Mouse (Mus musculus): ENCODE measurements around the gene 4930447C04Rik. TPM values are rescaled to one million over a fixed set of nuclear protein-coding genes. Genes with fewer than 3 reads are reported as not detected.

Gene 4930447C04Rik
- 3.5 and 3.6 TPM in 2 replicates for polyA plus RNA-seq (2016; fragmentation: Nextera tagmentation; extraction: Ambion mirVana)

- Histone ChIP-seq H3K4me2 (replicated peaks) (peak within 1 kb of the TSS; percentile 38), H3K4me1 (peaks cover 13% of the 10 kb centered on the region), H3K9me3 (no peaks in the 10 kb centered on the region), H3K9ac (no peak within 1 kb of the TSS), H3K27me3 (replicated peaks) (peaks cover 89% of the 10 kb centered on the region), H3K4me3 (no peak within 1 kb of the TSS), H3K27ac (no peak within 1 kb of the TSS), H3K36me3 (no peaks in the 10 kb centered on the region)
- ATAC-seq (ENCODE audit: low FRiP score, low read depth): no peak
- WGBS: under 1% methylated on average over 39 of the region's 39 CpGs
These were observed at the start of gene 4930447C04Rik for GRCm38 (mm10) chr12:72940071-72940821. 4930447C04Rik (minus strand) TSS chr12:72940774.

DNA sequence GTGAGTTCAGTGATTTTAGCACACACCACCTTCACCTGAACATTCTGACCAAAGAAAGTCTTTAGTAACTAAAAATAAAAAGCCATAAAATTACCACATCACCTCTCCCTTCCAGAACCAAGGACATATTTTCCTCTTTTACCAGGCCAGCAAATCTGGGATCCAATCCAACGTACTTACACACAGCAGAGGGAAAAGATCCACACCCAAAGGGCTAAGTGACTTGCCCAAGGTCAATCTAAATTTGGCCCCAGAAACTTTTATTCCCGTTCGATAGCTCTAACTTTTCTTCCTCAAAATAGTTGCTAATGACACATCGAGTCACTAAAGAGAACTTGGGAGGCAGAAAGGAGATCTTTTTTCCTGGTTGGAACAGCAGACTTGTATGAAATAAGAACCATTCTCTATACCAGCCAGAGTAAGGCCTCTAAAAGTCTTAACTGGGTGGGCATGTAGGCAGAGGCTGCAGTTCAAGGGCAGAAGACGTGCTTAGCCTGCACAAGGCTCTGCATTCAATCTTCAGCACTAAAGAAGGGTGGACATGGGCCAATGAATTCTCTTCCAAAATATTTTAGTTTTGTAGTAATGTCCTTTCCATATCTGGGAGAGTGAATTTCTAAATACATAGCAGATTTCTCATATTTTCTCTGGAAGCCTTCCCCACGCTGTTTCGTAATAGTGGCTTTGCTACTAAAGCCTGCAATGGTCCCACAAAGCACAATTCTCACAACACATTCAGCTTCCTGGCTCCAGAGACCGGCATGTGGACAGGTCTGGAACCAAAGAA lies 42.7 kb upstream of the 4930447C04Rik start:
- Histone ChIP-seq H3K4me3 (no peak overlapping the region), H3K9ac (no peak overlapping the region), H3K27me3 (replicated peaks) (no peaks in the 10 kb centered on the region), H3K27ac (no peak overlapping the region), H3K4me2 (replicated peaks) (no peak overlapping the region), H3K4me1 (no peaks in the 10 kb centered on the region), H3K36me3 (no peaks in the 10 kb centered on the region), H3K9me3 (no peaks in the 10 kb centered on the region)
- no peak for ATAC-seq (ENCODE audit: low FRiP score, low read depth)
- WGBS: 87% methylated on average over 8 of the region's 8 CpGs

DNA sequence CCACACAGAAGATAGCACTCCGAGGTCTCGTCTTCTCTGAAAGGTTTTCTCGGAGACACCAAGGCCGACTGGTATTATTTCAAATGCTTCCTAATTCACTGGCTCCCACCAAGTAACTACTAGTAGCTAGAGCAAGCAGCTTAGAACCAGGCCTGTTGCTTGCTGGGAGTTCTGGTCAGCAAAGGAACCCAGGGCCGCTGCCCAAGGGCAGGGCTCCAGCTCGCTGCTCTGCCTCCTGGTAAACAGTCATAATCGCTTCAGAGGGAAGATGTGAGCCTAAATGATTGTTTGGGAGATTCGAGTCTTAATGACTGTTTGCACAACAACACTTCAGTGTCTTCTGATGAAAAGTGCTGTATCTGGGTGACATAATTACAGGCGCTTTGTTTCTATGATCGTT lies 42.0 kb upstream of the 4930447C04Rik start:
- Histone ChIP-seq H3K4me3 (no peak overlapping the region), H3K36me3 (no peaks in the 10 kb centered on the region), H3K4me1 (no peaks in the 10 kb centered on the region), H3K27ac (no peak overlapping the region), H3K9ac (no peak overlapping the region), H3K27me3 (replicated peaks) (no peaks in the 10 kb centered on the region), H3K4me2 (replicated peaks) (no peak overlapping the region), H3K9me3 (no peaks in the 10 kb centered on the region)
- WGBS: 80% methylated on average over 10 of the region's 10 CpGs
- ATAC-seq (ENCODE audit: low FRiP score, low read depth): no peak

DNA sequence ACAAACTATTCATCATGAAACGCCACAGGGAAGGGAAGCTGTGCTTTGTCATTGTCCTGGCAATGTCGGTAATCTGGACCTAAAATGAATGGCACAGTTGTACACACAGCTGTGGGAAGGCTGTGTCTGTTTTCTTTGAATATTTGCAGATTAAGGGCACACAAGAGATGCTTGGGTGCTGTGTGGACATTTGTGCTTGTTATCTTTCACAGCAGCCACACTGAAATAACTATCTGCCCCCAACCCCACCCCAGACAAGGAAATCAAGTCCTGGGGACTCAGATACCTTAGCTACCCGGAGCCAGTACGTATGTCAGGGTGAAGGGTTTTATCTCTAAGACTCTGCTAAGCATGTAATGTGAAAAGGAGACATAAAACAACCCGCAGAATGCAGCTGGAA lies 38.7 kb upstream of the 4930447C04Rik start:
- no peak for ATAC-seq (ENCODE audit: low FRiP score, low read depth)
- 73% methylated on average over 5 of the region's 5 CpGs for WGBS
- H3K4me3 ChIP-seq: no peak overlapping the region
- H3K4me1 ChIP-seq: no peaks in the 10 kb centered on the region
- H3K9me3 ChIP-seq: no peaks in the 10 kb centered on the region
- no peak overlapping the region for H3K9ac ChIP-seq
- no peaks in the 10 kb centered on the region for H3K36me3 ChIP-seq
- no peak overlapping the region for H3K4me2 ChIP-seq (replicated peaks)
- H3K27ac ChIP-seq: no peak overlapping the region
- peaks cover 5% of the 10 kb centered on the region; the same call in 1 of the 2 replicates for H3K27me3 ChIP-seq (replicated peaks)

DNA sequence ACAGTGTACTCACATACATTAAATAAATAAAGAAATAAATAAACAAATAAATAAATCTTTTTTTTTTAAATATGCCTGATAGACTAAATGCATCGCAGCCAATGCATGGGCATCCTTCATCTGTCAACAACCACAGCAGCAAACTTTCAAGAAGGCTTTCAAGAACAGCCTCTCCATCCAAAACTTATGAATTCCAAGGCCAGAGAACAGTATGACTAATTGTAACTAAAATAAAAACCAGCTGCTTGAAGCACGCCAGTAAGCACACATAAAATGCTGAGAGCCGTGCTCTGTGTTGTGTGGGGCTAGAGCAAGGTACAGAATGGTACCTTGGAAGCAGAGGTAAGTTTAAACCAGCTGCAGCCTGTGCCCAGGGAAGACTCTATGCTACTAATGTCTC lies 37.3 kb upstream of the 4930447C04Rik start:
- Histone ChIP-seq H3K9ac (no peak overlapping the region), H3K27ac (no peak overlapping the region), H3K4me2 (replicated peaks) (no peak overlapping the region), H3K27me3 (replicated peaks) (peaks cover 13% of the 10 kb centered on the region; the same call in 1 of the 2 replicates), H3K4me3 (no peak overlapping the region), H3K4me1 (no peaks in the 10 kb centered on the region), H3K36me3 (no peaks in the 10 kb centered on the region), H3K9me3 (no peaks in the 10 kb centered on the region)
- WGBS: 85% methylated on average over 3 of the region's 3 CpGs
- no peak for ATAC-seq (ENCODE audit: low FRiP score, low read depth)

DNA sequence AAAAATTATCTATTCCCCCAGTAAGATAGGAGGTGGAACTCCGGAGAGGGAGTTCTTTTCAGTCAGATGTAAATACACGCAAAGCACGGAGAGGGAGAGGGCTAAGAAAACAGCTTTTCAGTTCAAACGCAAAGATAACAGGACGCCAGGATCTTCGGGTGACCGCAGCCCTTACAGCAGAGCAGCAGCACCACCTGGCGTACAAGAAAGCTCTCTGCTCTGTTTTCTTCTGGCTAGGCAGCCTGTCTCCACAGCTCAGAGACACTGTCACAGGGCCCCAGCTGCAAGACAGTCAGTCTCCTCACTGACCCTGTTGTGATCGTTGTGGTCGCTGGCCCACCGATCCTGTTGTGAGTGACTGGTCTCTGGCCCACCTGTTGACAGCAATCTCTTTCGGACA lies 36.1 kb upstream of the 4930447C04Rik start:
- Histone ChIP-seq H3K4me2 (replicated peaks) (peak overlapping the region; percentile 49), H3K9ac (no peak overlapping the region), H3K27me3 (replicated peaks) (peaks cover 17% of the 10 kb centered on the region; the same call in 1 of the 2 replicates), H3K9me3 (no peaks in the 10 kb centered on the region), H3K4me1 (no peaks in the 10 kb centered on the region), H3K27ac (no peak overlapping the region), H3K4me3 (no peak overlapping the region; the same call in 1 of the 2 replicates), H3K36me3 (no peaks in the 10 kb centered on the region)
- peak; percentile 53; the same call in 1 of the 2 replicates for ATAC-seq (ENCODE audit: low FRiP score, low read depth)
- WGBS: 2% methylated on average over 12 of the region's 12 CpGs

DNA sequence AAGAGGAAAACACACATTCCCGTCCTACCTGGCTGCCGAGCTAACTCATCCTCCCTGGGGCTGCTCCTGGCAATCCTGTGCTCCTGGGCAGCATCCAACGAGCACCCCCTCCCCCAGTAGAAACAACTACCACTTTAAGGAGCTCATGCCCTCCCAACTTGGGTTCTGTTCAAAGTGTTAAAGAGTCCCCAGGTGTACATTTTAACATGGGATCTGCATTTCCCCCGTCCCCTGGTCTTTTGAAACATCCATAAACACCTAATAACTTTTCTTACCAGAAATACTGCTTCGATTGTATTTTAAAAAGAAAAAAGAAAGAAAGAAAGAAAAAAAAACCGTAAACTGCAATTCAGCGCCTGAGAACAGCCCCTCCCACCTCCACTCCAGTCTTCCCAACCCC lies 35.6 kb upstream of the 4930447C04Rik start:
- H3K4me1 ChIP-seq: no peaks in the 10 kb centered on the region
- peak overlapping the region; percentile 49 for H3K4me2 ChIP-seq (replicated peaks)
- H3K27ac ChIP-seq: no peak overlapping the region
- no peaks in the 10 kb centered on the region for H3K36me3 ChIP-seq
- no peaks in the 10 kb centered on the region for H3K9me3 ChIP-seq
- H3K4me3 ChIP-seq: no peak overlapping the region; the same call in 1 of the 2 replicates
- peaks cover 17% of the 10 kb centered on the region; the same call in 1 of the 2 replicates for H3K27me3 ChIP-seq (replicated peaks)
- ATAC-seq (ENCODE audit: low FRiP score, low read depth): no peak
- WGBS: 6% methylated on average over 7 of the region's 7 CpGs
- H3K9ac ChIP-seq: no peak overlapping the region

- Histone ChIP-seq H3K4me1 (no peaks in the 10 kb centered on the region), H3K9me3 (no peaks in the 10 kb centered on the region), H3K4me3 (no peak overlapping the region), H3K27me3 (replicated peaks) (peaks cover 17% of the 10 kb centered on the region; the same call in 1 of the 2 replicates), H3K9ac (no peak overlapping the region), H3K4me2 (replicated peaks) (no peak overlapping the region), H3K27ac (no peak overlapping the region), H3K36me3 (no peaks in the 10 kb centered on the region)
- ATAC-seq (ENCODE audit: low FRiP score, low read depth): no peak
- 9% methylated on average over 6 of the region's 6 CpGs for WGBS
These were observed 32.6 kb upstream of the 4930447C04Rik start for GRCm38 (mm10) chr12:72973161-72973560.

DNA sequence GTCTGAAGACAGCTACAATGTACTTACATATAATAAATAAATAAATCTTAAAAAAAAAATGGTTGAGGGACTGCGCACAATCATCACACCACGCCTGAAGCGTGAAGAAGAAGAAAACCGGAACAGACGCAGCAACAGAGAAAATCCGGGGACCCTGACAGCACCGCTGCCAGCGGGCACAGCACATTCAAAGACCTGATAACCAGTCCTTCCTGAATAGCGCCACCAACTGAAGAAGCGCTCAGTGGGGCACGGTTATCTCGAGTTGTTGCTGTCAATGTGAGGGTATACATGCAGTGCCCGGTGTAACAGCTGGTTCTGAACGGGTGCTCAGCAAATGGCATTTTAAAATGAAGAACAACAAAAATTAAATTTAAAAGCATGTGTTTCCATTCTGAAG lies 30.0 kb upstream of the 4930447C04Rik start:
- Histone ChIP-seq H3K4me3 (no peak overlapping the region), H3K9me3 (no peaks in the 10 kb centered on the region), H3K4me2 (replicated peaks) (no peak overlapping the region), H3K4me1 (no peaks in the 10 kb centered on the region), H3K27ac (no peak overlapping the region), H3K9ac (no peak overlapping the region), H3K36me3 (no peaks in the 10 kb centered on the region), H3K27me3 (replicated peaks) (peaks cover 14% of the 10 kb centered on the region; the same call in 1 of the 2 replicates)
- WGBS: 76% methylated on average over 14 of the region's 14 CpGs
- ATAC-seq (ENCODE audit: low FRiP score, low read depth): no peak

GRCm38 (mm10) chr12:72967541-72967940 lies 27.0 kb upstream of the 4930447C04Rik start:
- 0 out of 2 replicates have a peak, but pooled peaks cover 4% of the 10 kb centered on the region for H3K27me3 ChIP-seq (replicated peaks)
- WGBS: 87% methylated on average over 7 of the region's 7 CpGs

DNA sequence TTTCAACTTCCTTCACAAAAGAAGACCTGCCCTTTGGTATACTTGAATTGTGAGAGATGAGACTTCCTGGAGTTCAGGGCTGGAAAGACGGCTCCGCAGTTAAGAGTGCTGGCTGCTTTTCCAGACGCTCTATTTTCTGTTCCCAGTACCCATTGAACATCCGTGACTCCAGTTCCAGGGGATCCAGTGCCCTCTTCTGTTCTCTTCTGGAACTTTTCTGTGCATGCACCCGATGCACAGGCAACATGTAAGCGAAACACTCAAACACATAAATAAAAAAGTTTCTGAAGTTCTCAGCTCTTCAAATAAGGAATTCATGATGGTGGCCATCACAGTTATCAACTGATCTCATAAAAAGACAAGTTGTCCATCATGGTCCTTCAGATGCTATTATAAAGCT lies 22.2 kb upstream of the 4930447C04Rik start:
- no peak overlapping the region for H3K27ac ChIP-seq
- no peaks in the 10 kb centered on the region for H3K9me3 ChIP-seq
- H3K27me3 ChIP-seq (replicated peaks): no peaks in the 10 kb centered on the region
- no peak for ATAC-seq (ENCODE audit: low FRiP score, low read depth)
- 54% methylated on average over 6 of the region's 6 CpGs for WGBS
- H3K4me3 ChIP-seq: no peak overlapping the region
- no peaks in the 10 kb centered on the region for H3K36me3 ChIP-seq
- no peaks in the 10 kb centered on the region for H3K4me1 ChIP-seq
- H3K4me2 ChIP-seq (replicated peaks): no peak overlapping the region
- H3K9ac ChIP-seq: no peak overlapping the region

More at GRCm38 (mm10) chr12:72967541-72967940, 27.0 kb upstream of the 4930447C04Rik start:
- Histone ChIP-seq H3K36me3 (no peaks in the 10 kb centered on the region), H3K27ac (no peak overlapping the region), H3K4me2 (replicated peaks) (no peak overlapping the region), H3K4me1 (no peaks in the 10 kb centered on the region), H3K4me3 (no peak overlapping the region), H3K9ac (no peak overlapping the region), H3K9me3 (no peaks in the 10 kb centered on the region)
- no peak for ATAC-seq (ENCODE audit: low FRiP score, low read depth)

DNA sequence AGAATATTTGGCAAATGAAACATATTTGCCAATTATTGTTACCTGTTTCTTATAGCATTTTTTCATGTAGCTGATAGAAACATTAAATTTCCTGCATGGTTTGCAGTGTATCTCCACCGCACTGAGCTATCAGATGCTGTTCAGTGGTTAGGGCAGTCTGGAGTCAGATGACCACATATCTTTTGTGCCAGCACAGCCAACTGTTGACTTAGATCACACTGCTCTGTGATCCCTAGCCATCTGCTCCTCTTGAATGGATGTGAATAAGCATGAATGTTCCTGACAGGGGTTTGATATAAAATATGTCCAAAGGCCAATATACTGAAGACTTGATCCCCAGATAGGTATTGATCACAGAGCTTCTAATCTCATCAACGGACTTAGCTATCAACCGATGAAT lies 17.9 kb upstream of the 4930447C04Rik start:
- no peaks in the 10 kb centered on the region for H3K4me1 ChIP-seq
- no peaks in the 10 kb centered on the region for H3K9me3 ChIP-seq
- no peak overlapping the region for H3K4me3 ChIP-seq
- H3K4me2 ChIP-seq (replicated peaks): no peak overlapping the region
- no peaks in the 10 kb centered on the region for H3K36me3 ChIP-seq
- H3K27ac ChIP-seq: no peak overlapping the region
- H3K27me3 ChIP-seq (replicated peaks): peaks cover 2% of the 10 kb centered on the region; the same call in 1 of the 2 replicates
- 97% methylated on average over 3 of the region's 3 CpGs for WGBS
- no peak overlapping the region for H3K9ac ChIP-seq
- no peak for ATAC-seq (ENCODE audit: low FRiP score, low read depth)
